Mouse (Mus musculus): ENCODE measurements around the gene Rarg. TPM values are rescaled to one million over a fixed set of nuclear protein-coding genes. Genes with fewer than 3 reads are reported as not detected.

Rarg gene
- polyA plus RNA-seq, 1 experiment from 2014 or later, result 27.2 TPM

- 56% methylated on average over 2 of the region's 2 CpGs for WGBS
- ATAC-seq (ENCODE audit: low FRiP score, low TSS enrichment) (0 out of 2 replicates have a peak, but pooled peaks have one; percentile 9), DNase-seq (ENCODE audit: low spot score) (peak; percentile 13)
- no peak for TF ChIP-seq CTCF (IDR thresholded peaks at IDR 0.05; ENCODE audit: low read depth)
- no peak for TF ChIP-seq EP300 (optimal IDR thresholded peaks at IDR 0.05)
- H3K4me2 ChIP-seq (replicated peaks; ENCODE audit: low read depth), result no peak overlapping the region
- peak overlapping the region; percentile 79 for H3K27ac ChIP-seq (replicated peaks)
- H3K9ac ChIP-seq (ENCODE audit: low read length), result no peak overlapping the region
- no peak overlapping the region for H3K4me3 ChIP-seq (ENCODE audit: low read depth, low read length)
- H3K36me3 ChIP-seq (ENCODE audit: control insufficient read depth, insufficient read depth, low read length), result no peaks in the 10 kb centered on the region
- peaks cover 9% of the 10 kb centered on the region for H3K4me1 ChIP-seq (replicated peaks; ENCODE audit: control insufficient read depth, insufficient read depth)
- no peaks in the 10 kb centered on the region for H3K27me3 ChIP-seq (ENCODE audit: control insufficient read depth, insufficient read depth, low read length)
- H3K9me3 ChIP-seq (ENCODE audit: control insufficient read depth, low read length), result no peaks in the 10 kb centered on the region
These were observed 5.7 kb upstream of the Rarg start for GRCm38 (mm10) chr15:102263037-102263436.

DNA sequence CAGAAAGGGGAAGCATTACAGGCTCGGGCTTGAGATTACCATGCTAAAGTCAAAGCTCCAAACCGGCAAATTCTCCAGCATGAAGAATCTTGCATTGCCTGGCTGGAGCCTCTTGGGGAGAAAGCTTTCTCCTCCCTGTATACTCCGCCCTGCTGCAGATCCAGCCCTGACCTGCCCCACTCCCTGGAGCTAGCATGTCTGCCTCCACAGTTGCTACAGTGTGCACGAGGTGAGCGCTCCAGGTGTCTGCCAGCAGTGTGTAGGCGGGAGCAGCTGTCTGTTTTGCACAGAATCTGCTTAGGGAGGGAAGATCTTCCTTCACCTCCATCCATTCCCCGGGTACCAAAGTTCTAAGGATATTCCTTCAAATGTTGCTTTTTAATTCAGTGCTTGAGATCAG, 5.3 kb upstream of the Rarg start:
- WGBS, result 33% methylated on average over 7 of the region's 7 CpGs
- Histone ChIP-seq H3K4me1 (replicated peaks; ENCODE audit: control insufficient read depth, insufficient read depth) (peaks cover 9% of the 10 kb centered on the region), H3K27ac (replicated peaks) (peak overlapping the region; percentile 79), H3K9me3 (ENCODE audit: control insufficient read depth, low read length) (no peaks in the 10 kb centered on the region), H3K4me3 (ENCODE audit: low read depth, low read length) (no peak overlapping the region), H3K4me2 (replicated peaks; ENCODE audit: low read depth) (no peak overlapping the region), H3K36me3 (ENCODE audit: control insufficient read depth, insufficient read depth, low read length) (no peaks in the 10 kb centered on the region), H3K27me3 (ENCODE audit: control insufficient read depth, insufficient read depth, low read length) (no peaks in the 10 kb centered on the region), H3K9ac (ENCODE audit: low read length) (no peak overlapping the region)
- no peak for TF ChIP-seq EP300 (optimal IDR thresholded peaks at IDR 0.05)
- TF ChIP-seq CTCF (IDR thresholded peaks at IDR 0.05; ENCODE audit: low read depth), result no peak
- ATAC-seq (ENCODE audit: low FRiP score, low TSS enrichment), result peak; percentile 63; the same call in 1 of the 2 replicates
- DNase-seq (ENCODE audit: low spot score), result peak; percentile 17

DNA sequence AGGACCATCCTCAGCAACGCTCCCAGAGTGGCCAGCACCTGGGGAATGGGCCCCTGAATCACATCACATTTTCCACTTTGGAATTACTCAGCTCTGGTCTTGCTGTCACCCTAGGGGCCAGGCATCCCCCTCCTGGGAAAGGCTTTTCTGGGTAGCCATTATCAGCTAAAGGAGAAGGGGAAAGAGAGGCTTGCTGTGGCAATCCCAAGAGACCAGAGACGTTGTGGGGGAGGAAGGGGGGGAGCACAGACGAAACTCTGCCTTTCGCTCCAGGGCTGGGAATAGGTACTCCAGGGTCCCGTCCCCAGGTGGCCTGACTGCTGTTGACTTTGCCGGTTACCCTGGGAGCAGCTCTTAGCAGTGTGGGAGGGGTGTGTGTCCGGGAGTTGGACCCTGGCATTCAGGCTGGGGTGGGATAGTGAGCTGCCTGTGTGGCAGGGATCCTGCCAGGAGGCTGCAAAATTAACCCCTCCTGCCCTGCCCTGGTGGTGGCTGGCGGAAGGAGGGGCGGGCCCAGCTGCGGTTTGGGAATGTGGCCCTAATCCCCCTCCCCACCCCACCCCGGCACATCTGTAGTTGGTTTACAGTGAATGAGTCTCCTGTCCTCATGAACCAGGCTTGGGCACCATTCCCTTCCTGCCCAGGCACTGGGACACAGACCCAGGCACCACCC, 1.4 kb upstream of the Rarg start:
- ATAC-seq (ENCODE audit: low FRiP score, low TSS enrichment) (no peak), DNase-seq (ENCODE audit: low spot score) (peak; percentile 21)
- Histone ChIP-seq H3K9ac (ENCODE audit: low read length) (peak overlapping the region; percentile 35; the same call in 1 of the 2 replicates), H3K27ac (replicated peaks) (peak overlapping the region; percentile 93), H3K36me3 (ENCODE audit: control insufficient read depth, insufficient read depth, low read length) (no peaks in the 10 kb centered on the region), H3K27me3 (ENCODE audit: control insufficient read depth, insufficient read depth, low read length) (no peaks in the 10 kb centered on the region), H3K9me3 (ENCODE audit: control insufficient read depth, low read length) (no peaks in the 10 kb centered on the region), H3K4me1 (replicated peaks; ENCODE audit: control insufficient read depth, insufficient read depth) (peaks cover 13% of the 10 kb centered on the region), H3K4me2 (replicated peaks; ENCODE audit: low read depth) (peak overlapping the region; percentile 11; the same call in 1 of the 2 replicates), H3K4me3 (ENCODE audit: low read depth, low read length) (no peak overlapping the region)
- WGBS, result 32% methylated on average over 11 of the region's 11 CpGs
- TF ChIP-seq CTCF (IDR thresholded peaks at IDR 0.05; ENCODE audit: low read depth), result no peak
- TF ChIP-seq EP300 (optimal IDR thresholded peaks at IDR 0.05), result no peak

DNA sequence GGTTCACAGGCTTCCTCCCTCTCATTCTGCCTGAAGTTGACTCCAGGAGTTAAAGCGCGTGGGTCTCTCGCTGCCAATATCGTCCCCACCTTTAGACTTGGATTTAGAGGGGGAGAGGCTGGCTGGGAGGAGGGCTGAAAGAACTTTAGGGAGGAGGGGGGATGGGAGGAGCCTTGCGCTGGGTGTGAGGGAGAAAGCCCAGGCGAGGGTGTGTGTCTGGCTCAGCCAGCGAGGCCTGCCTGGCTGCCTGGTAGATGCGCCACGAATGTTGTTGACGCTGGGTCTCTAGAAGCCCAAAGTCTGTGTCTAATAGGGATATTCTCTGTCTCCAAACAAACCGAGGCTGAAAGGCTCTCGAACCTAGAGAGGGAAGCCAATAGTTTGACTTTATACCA, 756 bp upstream of the Rarg start:
- TF ChIP-seq EP300 (optimal IDR thresholded peaks at IDR 0.05) (no peak), CTCF (IDR thresholded peaks at IDR 0.05; ENCODE audit: low read depth) (no peak)
- H3K36me3 ChIP-seq (ENCODE audit: control insufficient read depth, insufficient read depth, low read length), result no peaks in the 10 kb centered on the region
- no peaks in the 10 kb centered on the region for H3K9me3 ChIP-seq (ENCODE audit: control insufficient read depth, low read length)
- peak overlapping the region; percentile 73 for H3K4me3 ChIP-seq (ENCODE audit: low read depth, low read length)
- WGBS, result 8% methylated on average over 12 of the region's 12 CpGs
- H3K4me2 ChIP-seq (replicated peaks; ENCODE audit: low read depth), result peak overlapping the region; percentile 86
- H3K4me1 ChIP-seq (replicated peaks; ENCODE audit: control insufficient read depth, insufficient read depth), result peaks cover 13% of the 10 kb centered on the region
- peak overlapping the region; percentile 83 for H3K9ac ChIP-seq (ENCODE audit: low read length)
- no peaks in the 10 kb centered on the region for H3K27me3 ChIP-seq (ENCODE audit: control insufficient read depth, insufficient read depth, low read length)
- ATAC-seq (ENCODE audit: low FRiP score, low TSS enrichment) (peak; percentile 47; the same call in 1 of the 2 replicates), DNase-seq (ENCODE audit: low spot score) (peak; percentile 61)
- peak overlapping the region; percentile 93 for H3K27ac ChIP-seq (replicated peaks)

DNA sequence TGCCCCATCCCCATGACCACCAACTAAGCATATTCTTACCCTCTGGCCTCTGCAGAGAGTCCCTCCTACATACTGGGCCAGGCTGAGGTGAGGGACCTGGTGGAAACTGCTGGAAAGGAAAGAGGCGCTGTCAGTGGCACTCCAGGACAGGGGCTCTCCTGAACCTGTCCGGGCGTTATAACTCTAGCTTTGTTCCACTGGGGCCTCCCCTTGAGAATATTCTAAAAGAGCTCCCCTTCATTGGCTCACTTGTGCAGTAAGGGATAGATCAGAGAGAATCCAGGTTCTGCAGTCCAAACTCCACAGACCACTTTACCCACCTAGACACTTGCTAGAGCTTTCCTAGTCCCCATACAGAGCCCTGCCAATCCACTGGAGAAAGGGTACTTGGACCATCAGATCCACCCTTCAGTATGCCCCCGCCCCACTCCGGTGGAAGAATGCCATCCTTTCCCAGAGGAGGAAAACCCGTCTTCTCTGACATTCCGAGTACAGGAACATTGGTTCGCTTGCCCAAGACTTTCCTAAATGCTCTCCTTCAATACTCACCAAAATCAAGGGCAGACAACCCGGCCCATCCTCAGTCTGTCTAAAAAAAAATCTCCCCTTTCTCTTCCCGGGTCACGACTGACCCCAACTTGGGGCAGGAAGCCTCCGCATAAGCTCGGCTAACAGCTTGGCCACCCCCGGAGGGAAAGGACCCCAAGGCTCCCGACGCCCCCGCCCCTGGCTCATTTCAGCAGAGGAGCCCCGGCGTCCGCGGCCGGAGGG, 701 bp downstream of the Rarg start:
- peaks cover 13% of the 10 kb centered on the region for H3K4me1 ChIP-seq (replicated peaks; ENCODE audit: control insufficient read depth, insufficient read depth)
- H3K36me3 ChIP-seq (ENCODE audit: control insufficient read depth, insufficient read depth, low read length), result peaks cover 5% of the 10 kb centered on the region; the same call in 1 of the 2 replicates
- WGBS, result 12% methylated on average over 21 of the region's 22 CpGs
- H3K4me3 ChIP-seq (ENCODE audit: low read depth, low read length), result peak overlapping the region; percentile 73
- no peaks in the 10 kb centered on the region for H3K27me3 ChIP-seq (ENCODE audit: control insufficient read depth, insufficient read depth, low read length)
- H3K9ac ChIP-seq (ENCODE audit: low read length), result peak overlapping the region; percentile 83
- peak; percentile 41 for TF ChIP-seq EP300 (optimal IDR thresholded peaks at IDR 0.05)
- TF ChIP-seq CTCF (IDR thresholded peaks at IDR 0.05; ENCODE audit: low read depth), result no peak
- ATAC-seq (ENCODE audit: low FRiP score, low TSS enrichment) (no peak), DNase-seq (ENCODE audit: low spot score) (no peak)
- H3K4me2 ChIP-seq (replicated peaks; ENCODE audit: low read depth), result peak overlapping the region; percentile 86
- H3K27ac ChIP-seq (replicated peaks), result peak overlapping the region; percentile 93
- H3K9me3 ChIP-seq (ENCODE audit: control insufficient read depth, low read length), result no peaks in the 10 kb centered on the region
